Mouse (Mus musculus) CD4-positive helper T cell, adult 2 months (primary cell): ENCODE measurements around the gene Ttf1.
A peak's percentile ranks its signal among the peaks of the same experiment; 100 is the strongest.

Source experiments
- DNase-seq: peaks from one replicate; pipeline ENCODE4 v3.0.0-alpha.2; 2012; ENCODE audit warnings: low read depth, missing footprints, low spot score

Ttf1 gene

DNA sequence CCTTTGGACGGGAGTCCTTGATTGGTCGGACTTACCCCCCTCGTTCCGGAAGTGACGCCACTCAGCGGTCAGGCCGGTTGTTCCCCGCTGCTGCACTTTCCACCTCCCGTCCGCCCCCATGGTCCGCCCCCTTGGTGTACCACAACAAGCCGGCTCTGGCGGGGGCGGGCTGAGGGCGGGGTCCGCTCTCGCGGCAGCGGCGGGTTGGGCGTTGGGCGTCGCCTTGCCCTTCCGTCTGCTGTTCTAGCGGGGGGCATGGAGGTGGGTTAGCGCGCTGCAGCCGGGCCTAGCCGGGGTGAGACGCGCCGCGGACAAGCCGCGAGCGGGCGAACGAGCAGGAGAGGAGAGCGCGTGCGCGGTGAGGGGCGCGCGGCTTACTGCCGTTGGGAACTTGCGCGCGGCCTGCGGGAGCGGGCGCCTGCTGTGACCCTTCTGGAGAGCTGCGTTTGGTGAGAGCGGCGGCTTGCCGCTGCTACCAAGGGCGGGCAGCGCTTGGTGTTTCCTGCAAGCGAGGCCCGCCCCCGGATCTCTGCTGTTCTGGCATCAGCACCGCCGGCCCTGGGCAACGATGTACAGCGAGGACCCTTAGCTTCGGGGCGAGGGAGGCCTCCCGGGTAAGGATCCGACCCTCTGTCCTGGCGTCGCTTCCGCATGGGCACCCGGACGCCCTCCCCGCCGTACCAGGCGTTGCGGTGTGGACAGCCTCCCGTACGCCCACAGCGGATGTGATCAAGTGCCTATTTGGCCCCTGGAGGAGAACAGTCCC lies 65.1 kb downstream of the Ttf1 start:
- DNase-seq = peak; percentile 99

GRCm38 (mm10) chr2:29130118-29130899 lies 70.2 kb downstream of the Ttf1 start:
- peak; percentile 32 for DNase-seq

GRCm38 (mm10) chr2:29135161-29135560 lies 75.1 kb downstream of the Ttf1 start:
- no peak for DNase-seq
